Mouse (Mus musculus): Measurements from ENCODE around the gene Syp. TPM values are rescaled to one million over a fixed set of nuclear protein-coding genes. Genes with fewer than 3 reads are reported as not detected.

Syp gene
- 0.54 TPM for polyA plus RNA-seq (2012; fragmentation: generic; extraction: Trizol)

DNA sequence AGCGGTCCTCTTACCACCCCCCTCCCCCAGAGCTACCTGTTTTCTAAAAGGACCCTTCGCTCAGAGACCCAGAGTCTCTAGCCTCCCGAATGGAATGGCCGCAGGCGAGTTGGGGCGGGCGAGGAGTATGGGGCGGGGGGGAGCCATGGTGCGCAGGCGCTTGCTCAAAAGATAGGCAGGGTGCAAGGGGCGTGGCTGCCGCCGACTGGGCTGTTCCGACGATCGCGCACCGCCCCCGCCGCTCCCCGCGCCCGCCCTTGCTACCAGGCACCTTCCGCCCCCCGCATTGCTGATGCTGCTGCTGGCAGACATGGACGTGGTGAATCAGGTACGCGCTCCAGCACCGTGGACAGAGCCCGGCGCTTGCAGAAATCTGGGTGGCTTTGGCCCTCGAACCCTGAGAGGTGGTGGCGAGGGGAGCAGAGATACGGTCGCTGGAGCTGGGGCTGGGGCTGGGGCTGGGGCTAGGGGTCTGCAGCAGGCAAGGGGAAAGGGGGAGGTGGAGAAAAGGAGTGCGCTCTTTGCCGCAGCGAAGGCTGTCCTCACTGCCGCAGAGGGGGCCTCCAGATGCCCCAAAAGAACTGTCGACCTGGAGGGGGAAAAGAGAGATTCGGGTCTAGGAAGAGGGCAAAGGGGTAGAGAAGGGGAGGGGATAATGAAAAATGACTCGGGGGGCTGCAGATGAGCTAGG is at the start of gene Syp:
Gene Syp (plus strand): TSS at position 71 of the 691 bp plus-strand sequence.
- Histone ChIP-seq H3K4me2 (ENCODE audit: low read depth) (peak within 1 kb of the TSS; percentile 46), H3K36me3 (ENCODE audit: control insufficient read depth, insufficient read depth) (no peaks in the 10 kb centered on the region), H3K27me3 (ENCODE audit: control insufficient read depth, insufficient read depth, insufficient read length) (no peaks in the 10 kb centered on the region), H3K4me3 (no peak within 1 kb of the TSS), H3ac (ENCODE audit: control insufficient read depth, insufficient read length) (no peak within 1 kb of the TSS), H3K79me2 (ENCODE audit: control insufficient read depth, insufficient read depth) (no peaks in the 10 kb centered on the region)
- TF ChIP-seq POLR2A (IDR thresholded peaks at IDR 0.05; ENCODE audit: insufficient read length, low read depth) (no peak), REST (IDR thresholded peaks at IDR 0.05; ENCODE audit: insufficient read depth, insufficient read length) (peak; percentile 91)

DNA sequence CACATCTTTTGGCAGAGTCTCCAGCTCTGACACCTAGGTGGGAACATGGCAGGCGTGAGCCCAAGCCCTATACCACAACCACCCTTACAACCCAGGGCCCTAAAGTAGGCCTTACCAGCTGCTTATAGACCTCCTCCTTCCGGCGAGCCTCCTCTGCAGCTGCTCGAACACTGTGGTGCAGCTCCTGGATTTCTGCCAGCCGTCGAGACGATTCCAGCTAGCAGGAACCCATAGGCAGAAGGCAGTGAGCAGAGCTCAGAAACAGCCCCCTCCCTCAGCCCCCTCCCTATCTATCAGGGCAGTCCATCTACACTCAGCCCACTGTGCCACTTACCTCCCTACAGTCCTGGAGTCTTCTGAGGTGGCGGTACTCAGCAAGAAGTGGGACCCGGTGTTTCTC is 42.9 kb upstream of the Syp start:
- no peaks in the 10 kb centered on the region for H3K27me3 ChIP-seq (ENCODE audit: control insufficient read depth, insufficient read depth, insufficient read length)
- no peak for TF ChIP-seq REST (IDR thresholded peaks at IDR 0.05; ENCODE audit: insufficient read depth, insufficient read length)
- no peak for TF ChIP-seq E2F4 (IDR thresholded peaks at IDR 0.05; ENCODE audit: insufficient read depth)
- no peak for TF ChIP-seq POLR2A (IDR thresholded peaks at IDR 0.05; ENCODE audit: insufficient read length, low read depth)
- no peak for TF ChIP-seq MYOD1 (IDR thresholded peaks at IDR 0.05; ENCODE audit: control insufficient read depth in 1 of 3, insufficient read length in 2 of 3, low read depth in 2 of 3)
- TF ChIP-seq POLR2AphosphoS2 (IDR thresholded peaks at IDR 0.05; ENCODE audit: insufficient read length, low read depth): no peak
- no peak for TF ChIP-seq CEBPB (IDR thresholded peaks at IDR 0.05; ENCODE audit: insufficient read depth, poor library complexity, severe bottlenecking)
- TF ChIP-seq USF1 (IDR thresholded peaks at IDR 0.05; ENCODE audit: low read depth): no peak
- no peak for TF ChIP-seq TCF3 (IDR thresholded peaks at IDR 0.05; ENCODE audit: insufficient read length, low read depth)
- TF ChIP-seq TCF12 (IDR thresholded peaks at IDR 0.05; ENCODE audit: insufficient read depth, poor library complexity, severe bottlenecking): no peak
- TF ChIP-seq MAX (IDR thresholded peaks at IDR 0.05; ENCODE audit: low read depth): no peak
- TF ChIP-seq SRF (IDR thresholded peaks at IDR 0.05; ENCODE audit: control insufficient read depth, insufficient read length, low read depth): no peak
- TF ChIP-seq MYOG (IDR thresholded peaks at IDR 0.05; ENCODE audit: control insufficient read depth in 1 of 3, insufficient read depth in 1 of 3, insufficient read length in 2 of 3, low read depth in 2 of 3): no peak
- H3K4me2 ChIP-seq (ENCODE audit: low read depth): no peak overlapping the region
- H3ac ChIP-seq (ENCODE audit: control insufficient read depth, insufficient read length): no peak overlapping the region
- no peaks in the 10 kb centered on the region for H3K79me2 ChIP-seq (ENCODE audit: control insufficient read depth, insufficient read depth)
- H3K36me3 ChIP-seq (ENCODE audit: control insufficient read depth, insufficient read depth): no peaks in the 10 kb centered on the region
- no peak overlapping the region for H3K4me3 ChIP-seq

DNA sequence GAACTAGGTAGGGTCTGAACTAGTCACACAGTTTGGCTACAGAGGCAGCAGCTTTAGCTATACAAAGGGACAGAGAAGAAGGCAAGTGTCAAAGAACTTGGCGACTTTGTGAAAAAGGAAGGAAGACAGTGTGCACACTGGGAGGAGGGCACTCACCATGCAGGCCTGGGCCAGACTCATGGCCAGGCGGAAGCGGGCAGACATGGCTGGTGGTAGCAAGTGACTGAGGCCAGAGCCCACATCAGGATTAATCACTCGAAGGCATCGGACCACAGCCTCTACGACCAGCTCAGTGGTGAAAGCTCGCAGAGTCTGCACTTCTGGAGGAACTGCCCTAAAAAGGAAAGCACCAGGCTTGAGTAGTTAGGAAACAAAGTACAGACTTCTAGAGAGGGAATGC is 34.3 kb upstream of the Syp start:
- no peak for TF ChIP-seq MAX (IDR thresholded peaks at IDR 0.05; ENCODE audit: low read depth)
- no peak for TF ChIP-seq CEBPB (IDR thresholded peaks at IDR 0.05; ENCODE audit: insufficient read depth, poor library complexity, severe bottlenecking)
- TF ChIP-seq USF1 (IDR thresholded peaks at IDR 0.05; ENCODE audit: low read depth): no peak
- TF ChIP-seq REST (IDR thresholded peaks at IDR 0.05; ENCODE audit: insufficient read depth, insufficient read length): no peak
- no peak for TF ChIP-seq MYOG (IDR thresholded peaks at IDR 0.05; ENCODE audit: control insufficient read depth in 1 of 3, insufficient read depth in 1 of 3, insufficient read length in 2 of 3, low read depth in 2 of 3)
- TF ChIP-seq TCF12 (IDR thresholded peaks at IDR 0.05; ENCODE audit: insufficient read depth, poor library complexity, severe bottlenecking): no peak
- no peak for TF ChIP-seq POLR2AphosphoS2 (IDR thresholded peaks at IDR 0.05; ENCODE audit: insufficient read length, low read depth)
- no peak for TF ChIP-seq POLR2A (IDR thresholded peaks at IDR 0.05; ENCODE audit: insufficient read length, low read depth)
- TF ChIP-seq E2F4 (IDR thresholded peaks at IDR 0.05; ENCODE audit: insufficient read depth): no peak
- TF ChIP-seq SRF (IDR thresholded peaks at IDR 0.05; ENCODE audit: control insufficient read depth, insufficient read length, low read depth): no peak
- TF ChIP-seq MYOD1 (IDR thresholded peaks at IDR 0.05; ENCODE audit: control insufficient read depth in 1 of 3, insufficient read length in 2 of 3, low read depth in 2 of 3): no peak
- no peak for TF ChIP-seq TCF3 (IDR thresholded peaks at IDR 0.05; ENCODE audit: insufficient read length, low read depth)
- Histone ChIP-seq H3K27me3 (ENCODE audit: control insufficient read depth, insufficient read depth, insufficient read length) (no peaks in the 10 kb centered on the region), H3K79me2 (ENCODE audit: control insufficient read depth, insufficient read depth) (peaks cover 3% of the 10 kb centered on the region), H3K4me2 (ENCODE audit: low read depth) (peak overlapping the region; percentile 76), H3K36me3 (ENCODE audit: control insufficient read depth, insufficient read depth) (no peaks in the 10 kb centered on the region), H3ac (ENCODE audit: control insufficient read depth, insufficient read length) (no peak overlapping the region), H3K4me3 (peak overlapping the region; percentile 33)

DNA sequence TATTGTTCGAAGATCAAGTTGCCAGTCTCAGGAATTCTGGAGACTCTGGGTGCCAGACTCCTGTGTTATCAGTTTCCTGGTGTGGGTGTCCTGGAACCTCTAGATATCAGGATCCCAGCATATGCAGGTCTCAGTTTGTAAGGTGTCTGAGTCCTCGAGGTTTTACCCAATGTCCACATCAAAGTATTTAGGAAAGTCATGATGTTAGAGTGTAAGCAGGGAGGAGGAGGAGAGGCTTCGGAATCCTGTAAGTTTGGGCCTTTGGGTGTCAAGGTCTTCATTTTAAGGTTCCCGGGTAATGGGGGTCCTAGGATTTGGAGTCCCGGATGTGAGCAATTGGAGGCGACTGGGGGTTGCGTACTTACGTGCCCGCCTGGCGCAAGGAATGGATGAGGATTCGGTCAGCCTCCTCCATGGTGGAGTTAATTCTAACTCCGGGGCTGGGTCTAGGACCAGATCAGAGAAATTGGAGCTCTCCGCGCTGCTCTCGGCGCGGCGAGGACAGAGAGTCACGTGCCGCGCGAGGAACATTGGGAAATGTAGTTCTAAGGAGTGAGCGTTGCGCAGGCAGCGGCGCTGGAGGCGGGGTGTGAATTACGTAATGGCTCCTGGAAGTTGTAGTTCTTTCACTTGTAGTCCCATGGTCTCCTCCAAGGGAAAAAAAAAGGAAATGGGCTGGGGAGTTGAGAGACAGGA is 33.2 kb upstream of the Syp start, which contains the start of gene Ccdc22:
Gene Ccdc22 (minus strand): TSS at position 639 of the 696 bp plus-strand sequence.
- H3K79me2 ChIP-seq (ENCODE audit: control insufficient read depth, insufficient read depth): peaks cover 3% of the 10 kb centered on the region
- peak within 1 kb of the TSS; percentile 76 for H3K4me2 ChIP-seq (ENCODE audit: low read depth)
- H3K4me3 ChIP-seq: peak within 1 kb of the TSS; percentile 33
- H3K36me3 ChIP-seq (ENCODE audit: control insufficient read depth, insufficient read depth): no peaks in the 10 kb centered on the region
- no peak within 1 kb of the TSS for H3ac ChIP-seq (ENCODE audit: control insufficient read depth, insufficient read length)
- H3K27me3 ChIP-seq (ENCODE audit: control insufficient read depth, insufficient read depth, insufficient read length): no peaks in the 10 kb centered on the region
- TF ChIP-seq MYOD1 (IDR thresholded peaks at IDR 0.05; ENCODE audit: control insufficient read depth in 1 of 3, insufficient read length in 2 of 3, low read depth in 2 of 3) (no peak), REST (IDR thresholded peaks at IDR 0.05; ENCODE audit: insufficient read depth, insufficient read length) (no peak), POLR2A (IDR thresholded peaks at IDR 0.05; ENCODE audit: insufficient read length, low read depth) (no peak), CEBPB (IDR thresholded peaks at IDR 0.05; ENCODE audit: insufficient read depth, poor library complexity, severe bottlenecking) (peak; percentile 28; the same call in 1 of the 2 replicates), TCF12 (IDR thresholded peaks at IDR 0.05; ENCODE audit: insufficient read depth, poor library complexity, severe bottlenecking) (no peak), POLR2AphosphoS2 (IDR thresholded peaks at IDR 0.05; ENCODE audit: insufficient read length, low read depth) (no peak), SRF (IDR thresholded peaks at IDR 0.05; ENCODE audit: control insufficient read depth, insufficient read length, low read depth) (no peak), USF1 (IDR thresholded peaks at IDR 0.05; ENCODE audit: low read depth) (peak; percentile 99), E2F4 (IDR thresholded peaks at IDR 0.05; ENCODE audit: insufficient read depth) (no peak), MAX (IDR thresholded peaks at IDR 0.05; ENCODE audit: low read depth) (no peak), MYOG (IDR thresholded peaks at IDR 0.05; ENCODE audit: control insufficient read depth in 1 of 3, insufficient read depth in 1 of 3, insufficient read length in 2 of 3, low read depth in 2 of 3) (no peak), TCF3 (IDR thresholded peaks at IDR 0.05; ENCODE audit: insufficient read length, low read depth) (no peak)
